Mouse (Mus musculus) ES-E14 (cell line): ENCODE measurements around the gene Mpp6.

ENCODE experiments used
- CHD2 ChIP-seq: IDR thresholded peaks from 2 replicates; pipeline ENCODE4 v1.6.1; 2014; ENCODE audit warnings: mild to moderate bottlenecking, low read depth, low read length, inconsistent platforms
- ZNF384 ChIP-seq: IDR thresholded peaks from 2 replicates; pipeline ENCODE4 v1.6.1; 2012; ENCODE audit warnings: low read depth, low read length, inconsistent platforms

GRCm38 (mm10) chr6:50240437-50240836, 130.4 kb downstream of the Mpp6 start:
- no peak for TF ChIP-seq CHD2
- TF ChIP-seq ZNF384: no peak
